Mouse (Mus musculus) CH12.LX (cell line): ENCODE results near the gene Kcnb1. TPM values are rescaled to one million over a fixed set of nuclear protein-coding genes. Genes with fewer than 3 reads are reported as not detected.

ENCODE experiments used
- DNase-seq: peaks from one replicate; pipeline ENCODE4 v3.0.0-alpha.2; 2013; ENCODE audit errors: extremely low read depth
- H3K27ac ChIP-seq: 2 replicates; pipeline ENCODE4 v1.5.1; 2012; ENCODE audit warnings: low read depth, mild to moderate bottlenecking, control low read depth, moderate library complexity; ENCODE audit not compliant: insufficient read depth
- H3K27me3 ChIP-seq: replicated peaks from 2 replicates; pipeline ENCODE3; 2012; ENCODE audit warnings: inconsistent platforms
- H3K36me3 ChIP-seq, 2 experiments: replicated peaks in 1 of 2; 2 replicates each; pipeline versions ENCODE3 to v1.6.1; 2012; ENCODE audit warnings: inconsistent platforms in 1 of 2, low read length in 1 of 2, mild to moderate bottlenecking in 1 of 2, mixed read lengths in 1 of 2, moderate library complexity in 1 of 2; ENCODE audit not compliant: control insufficient read depth in 1 of 2, insufficient read depth in 1 of 2
- H3K4me1 ChIP-seq, 2 experiments: 2 replicates each; pipeline ENCODE4 v1.6.1; 2012; ENCODE audit warnings: inconsistent platforms in 1 of 2, moderate library complexity in 1 of 2; ENCODE audit not compliant: insufficient read depth in 2 of 2, control insufficient read depth in 1 of 2
- H3K4me2 ChIP-seq: 2 replicates; pipeline ENCODE4 v1.6.1; 2012; ENCODE audit warnings: low read depth, mild to moderate bottlenecking, control low read depth; ENCODE audit not compliant: poor library complexity, insufficient read depth, severe bottlenecking
- H3K4me3 ChIP-seq, 3 experiments: fragments of 150-350 bp in 1 of 3; sonication (generic) in 1 of 3; replicated peaks in 1 of 3; 2 replicates each; pipeline versions ENCODE3 to v1.5.1; 2011 to 2012; ENCODE audit warnings: low read depth in 2 of 3, low read length in 2 of 3, mild to moderate bottlenecking in 2 of 3, moderate library complexity in 2 of 3, control low read depth in 1 of 3, improper control_type of control experiment in 1 of 3, inconsistent platforms in 1 of 3, mixed read lengths in 1 of 3; ENCODE audit not compliant: poor library complexity in 1 of 3
- H3K79me2 ChIP-seq: replicated peaks from 2 replicates; pipeline ENCODE4 v1.6.1; 2012; ENCODE audit warnings: mild to moderate bottlenecking, moderate library complexity; ENCODE audit not compliant: control insufficient read depth, poor library complexity, insufficient read depth, severe bottlenecking; ENCODE audit errors: extremely low read depth
- H3K9ac ChIP-seq: 2 replicates; pipeline ENCODE4 v1.6.1; 2012; ENCODE audit warnings: low read depth, mild to moderate bottlenecking, control low read depth, moderate library complexity; ENCODE audit not compliant: insufficient read depth
- H3K9me3 ChIP-seq: replicated peaks from 2 replicates; pipeline ENCODE3; 2012; ENCODE audit warnings: low read length, inconsistent platforms, mixed read lengths
- BHLHE40 ChIP-seq: IDR thresholded peaks from 2 replicates; pipeline ENCODE4 v1.6.1; 2011; ENCODE audit warnings: mild to moderate bottlenecking, low read depth, low read length, improper control_type of control experiment
- CHD2 ChIP-seq: IDR thresholded peaks from 2 replicates; pipeline ENCODE4 v1.6.1; 2011; ENCODE audit warnings: low read length, improper control_type of control experiment
- CTCF ChIP-seq, 2 experiments: IDR thresholded peaks in 1 of 2; conservative IDR thresholded peaks in 1 of 2; 2 replicates each; pipeline ENCODE4 v1.5.1; 2011 to 2012; ENCODE audit warnings: low read depth in 2 of 2, low read length in 2 of 2, improper control_type of control experiment in 1 of 2, inconsistent platforms in 1 of 2, mild to moderate bottlenecking in 1 of 2, moderate library complexity in 1 of 2
- E2F4 ChIP-seq: IDR thresholded peaks from 2 replicates; pipeline ENCODE4 v1.6.1; 2011; ENCODE audit warnings: low read depth, low read length, improper control_type of control experiment; ENCODE audit not compliant: insufficient replicate concordance
- EP300 ChIP-seq: IDR thresholded peaks from 2 replicates; pipeline ENCODE4 v1.6.1; 2011; ENCODE audit warnings: low read length, improper control_type of control experiment
- ETS1 ChIP-seq: conservative IDR thresholded peaks from 2 replicates; pipeline ENCODE4 v1.6.1; 2012; ENCODE audit warnings: low read depth, mild to moderate bottlenecking, inconsistent platforms, low read length, improper control_type of control experiment, moderate library complexity
- GABPA ChIP-seq: IDR thresholded peaks from 2 replicates; pipeline ENCODE4 v1.6.1; 2012; ENCODE audit warnings: low read depth, low read length, improper control_type of control experiment, inconsistent platforms; ENCODE audit not compliant: insufficient replicate concordance
- IRF4 ChIP-seq: IDR thresholded peaks from 2 replicates; pipeline ENCODE4 v1.6.1; 2014; ENCODE audit warnings: low read depth, mild to moderate bottlenecking, inconsistent platforms, low read length, improper control_type of control experiment
- JUND ChIP-seq: conservative IDR thresholded peaks from 2 replicates; pipeline ENCODE4 v1.6.1; 2011; ENCODE audit warnings: low read depth, low read length, improper control_type of control experiment
- KAT2A ChIP-seq: IDR thresholded peaks from 2 replicates; pipeline ENCODE4 v1.6.1; 2012; ENCODE audit warnings: low read length, improper control_type of control experiment, inconsistent platforms; ENCODE audit not compliant: insufficient replicate concordance
- MAFK ChIP-seq: IDR thresholded peaks from 2 replicates; pipeline ENCODE4 v1.6.1; 2011; ENCODE audit warnings: low read length, improper control_type of control experiment; ENCODE audit not compliant: insufficient replicate concordance
- MYC ChIP-seq: IDR thresholded peaks from 2 replicates; pipeline ENCODE4 v1.6.1; 2011; ENCODE audit warnings: low read depth, mild to moderate bottlenecking, improper control_type of control experiment, low read length
- NRF1 ChIP-seq: IDR thresholded peaks from 2 replicates; pipeline ENCODE4 v1.6.1; 2014; ENCODE audit warnings: low read depth, mild to moderate bottlenecking, inconsistent platforms, low read length, improper control_type of control experiment, moderate library complexity
- POLR2AphosphoS2 ChIP-seq: IDR thresholded peaks from 2 replicates; pipeline ENCODE4 v1.6.1; 2011; ENCODE audit warnings: low read depth, low read length, improper control_type of control experiment
- RCOR1 ChIP-seq: conservative IDR thresholded peaks from 2 replicates; pipeline ENCODE4 v1.6.1; 2012; ENCODE audit warnings: low read depth, mild to moderate bottlenecking, inconsistent platforms, low read length, improper control_type of control experiment
- SIN3A ChIP-seq: IDR thresholded peaks from 2 replicates; pipeline ENCODE4 v1.6.1; 2012; ENCODE audit warnings: low read length, improper control_type of control experiment, inconsistent platforms
- SMC3 ChIP-seq: IDR thresholded peaks from 2 replicates; pipeline ENCODE4 v1.6.1; 2011; ENCODE audit warnings: low read depth, low read length, improper control_type of control experiment
- USF1 ChIP-seq: IDR thresholded peaks from 2 replicates; pipeline ENCODE4 v1.6.1; 2014; ENCODE audit warnings: low read depth, mild to moderate bottlenecking, inconsistent platforms, low read length, improper control_type of control experiment
- USF2 ChIP-seq: conservative IDR thresholded peaks from 2 replicates; pipeline ENCODE4 v1.6.1; 2011; ENCODE audit warnings: low read depth, low read length, improper control_type of control experiment
- ZC3H11A ChIP-seq: IDR thresholded peaks from 2 replicates; pipeline ENCODE4 v1.6.1; 2012; ENCODE audit warnings: low read depth, mild to moderate bottlenecking, inconsistent platforms, low read length, improper control_type of control experiment
- ZKSCAN1 ChIP-seq: IDR thresholded peaks from 2 replicates; pipeline ENCODE4 v1.6.1; 2012; ENCODE audit warnings: low read depth, inconsistent platforms, low read length, improper control_type of control experiment, borderline replicate concordance
- ZMIZ1 ChIP-seq: IDR thresholded peaks from 2 replicates; pipeline ENCODE4 v1.6.1; 2012; ENCODE audit warnings: low read depth, mild to moderate bottlenecking, inconsistent platforms, low read length, improper control_type of control experiment
- dilution Hi-C: fragments of 300-500 bp; cut with MboI; formaldehyde crosslinking; loops from 2 replicates; pipeline ENCODE4 v1.14.3; 2020; ENCODE audit warnings: low sequenced_read_pairs; ENCODE audit not compliant: extremely low pct_unique_long_range_greater_than_20kb, extremely low pct_ligation_motif_present
- in situ Hi-C: fragments of 300-500 bp; cut with MboI; formaldehyde crosslinking; loops from 3 replicates; pipeline ENCODE4 v1.14.3; 2019; ENCODE audit warnings: low sequenced_read_pairs, low pct_ligation_motif_present, low pct_unique_long_range_greater_than_20kb, mixed read lengths
- polyA plus RNA-seq: library from polyadenylated mRNA; unstranded; fragments of >175 nt; gene quantifications from 2 replicates; pipeline ENCODE4 v1.2.1, GENCODE M21; 2012; ENCODE audit warnings: low read depth; ENCODE audit not compliant: insufficient read length
- total RNA-seq, 2 experiments: library from RNA; depleted of rRNA; stranded (reverse); fragments of 300-350 nt in 1 of 2; fragments of >200 nt in 1 of 2; gene quantifications; 2 replicates each; pipeline ENCODE4 v1.2.3; 2012 to 2014

The Kcnb1 gene
- total and polyA plus RNA-seq, 3 experiments = 2.5 to 6.6 (median 5.1) TPM

- Histone ChIP-seq H3K9me3 (no peaks in the 10 kb centered on the region), H3K27ac (no peak overlapping the region), H3K27me3 (no peaks in the 10 kb centered on the region), H3K9ac (no peak overlapping the region), H3K4me2 (0 out of 2 replicates have a peak overlapping the region, but pooled peaks have one; percentile 68), H3K4me1 (peaks cover 2 to 35% of the 10 kb centered on the region in 2 experiments; a peak in 2 of 4 replicates), H3K36me3 (peaks cover 31 to 51% of the 10 kb centered on the region in 2 experiments), H3K4me3 (peak overlapping the region in 1 of 3 experiments; percentile 40), H3K79me2 (peaks cover 25% of the 10 kb centered on the region)
- dilution Hi-C loops = no loop called here
- DNase-seq = no peak
- in situ Hi-C loops = loop anchor here (10.0 kb wide), 2 partner anchors 365 to 425 kb away; partner anchors contain the start of gene Slc9a8
- TF ChIP-seq JUND (no peak), GABPA (no peak), USF1 (no peak), EP300 (no peak), IRF4 (no peak), KAT2A (no peak), CHD2 (no peak), SMC3 (no peak)
Measured at GRCm38 (mm10) chr2:167059960-167060359, 130.0 kb downstream of the Kcnb1 start.

DNA sequence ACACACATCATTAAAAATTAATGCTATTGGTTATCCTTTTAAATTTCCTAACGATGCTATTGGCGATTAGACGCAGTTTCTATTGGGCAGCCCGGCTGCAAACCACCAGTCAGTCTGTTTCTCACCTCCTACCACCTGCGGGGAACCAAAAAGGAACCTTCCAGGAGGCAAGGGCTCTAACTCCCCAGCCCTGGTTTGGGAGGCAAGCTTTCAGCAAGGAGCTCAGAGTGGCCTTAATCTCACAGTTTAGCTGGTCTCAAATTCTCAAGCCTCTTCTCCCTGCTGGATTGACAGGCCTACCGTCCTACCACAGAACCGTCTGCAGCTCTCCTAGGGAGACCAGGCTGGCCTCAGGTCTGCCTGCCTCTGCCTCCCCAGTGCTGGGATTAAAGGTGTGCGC is 130.4 kb downstream of the Kcnb1 start:
- peak overlapping the region in 1 of 3 experiments; percentile 40 for H3K4me3 ChIP-seq
- H3K9me3 ChIP-seq = no peaks in the 10 kb centered on the region
- peaks cover 22% of the 10 kb centered on the region for H3K79me2 ChIP-seq
- no peak overlapping the region for H3K27ac ChIP-seq
- no peaks in the 10 kb centered on the region for H3K27me3 ChIP-seq
- no peak for DNase-seq
- peaks cover 2 to 40% of the 10 kb centered on the region in 2 experiments; a peak in 2 of 4 replicates for H3K4me1 ChIP-seq
- no peak overlapping the region for H3K4me2 ChIP-seq
- in situ Hi-C loops (no loop called here), dilution Hi-C loops (no loop called here)
- no peak overlapping the region for H3K9ac ChIP-seq
- H3K36me3 ChIP-seq = peaks cover 29 to 51% of the 10 kb centered on the region in 2 experiments
- no peak for TF ChIP-seq SIN3A
- TF ChIP-seq ETS1 = no peak
- TF ChIP-seq ZMIZ1 = no peak
- TF ChIP-seq E2F4 = no peak
- no peak for TF ChIP-seq GABPA
- TF ChIP-seq IRF4 = no peak
- no peak for TF ChIP-seq KAT2A

DNA sequence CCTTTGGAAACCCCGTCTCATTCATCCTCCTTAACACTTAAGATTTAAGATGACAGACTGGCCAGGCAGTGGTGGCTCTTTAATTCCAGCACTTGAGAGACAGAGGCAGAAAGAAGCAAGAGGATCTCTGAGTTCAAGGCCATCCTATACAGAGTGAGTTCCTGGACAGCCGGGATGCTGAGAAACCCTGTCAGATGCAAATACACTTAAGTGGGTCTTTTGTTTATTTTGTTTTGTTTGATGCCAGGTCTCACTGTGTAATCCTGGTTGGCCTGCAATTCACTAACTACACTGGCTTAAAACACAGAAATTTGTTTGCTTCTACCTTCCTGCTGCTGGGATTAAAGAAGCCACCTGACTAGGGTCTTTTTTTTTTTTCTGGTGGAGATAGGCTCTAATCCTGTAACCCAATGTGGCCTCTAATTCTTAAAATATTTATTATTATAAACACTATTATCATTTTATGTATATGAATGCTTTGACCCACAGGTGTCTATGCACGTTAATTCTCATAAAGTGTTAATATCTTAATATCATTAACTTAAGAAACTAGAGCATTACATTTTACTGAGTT is 131.1 kb downstream of the Kcnb1 start:
- Histone ChIP-seq H3K36me3 (peaks cover 30 to 51% of the 10 kb centered on the region in 2 experiments), H3K9me3 (no peaks in the 10 kb centered on the region), H3K4me3 (no peak overlapping the region), H3K4me1 (peaks cover 2 to 41% of the 10 kb centered on the region in 2 experiments; a peak in 2 of 4 replicates), H3K9ac (0 out of 2 replicates have a peak overlapping the region, but pooled peaks have one; percentile 12), H3K79me2 (peaks cover 17% of the 10 kb centered on the region), H3K27me3 (no peaks in the 10 kb centered on the region), H3K4me2 (no peak overlapping the region), H3K27ac (no peak overlapping the region)
- DNase-seq = no peak
- in situ Hi-C loops = no loop called here
- TF ChIP-seq ZC3H11A (no peak), ZKSCAN1 (no peak), CTCF (conservative IDR thresholded peaks at IDR 0.05 in 1 of 2, IDR thresholded peaks at IDR 0.05 in 1 of 2; ENCODE audit: low read depth in 2 of 2, low read length in 2 of 2) (no peak), NRF1 (no peak), POLR2AphosphoS2 (no peak), BHLHE40 (no peak), USF2 (no peak), RCOR1 (no peak), MYC (no peak), E2F4 (no peak), KAT2A (no peak), ETS1 (no peak), ZMIZ1 (no peak), MAFK (no peak), SMC3 (no peak)
- dilution Hi-C loops = no loop called here
